Mouse (Mus musculus) liver, postnatal 0 days (tissue): ENCODE results near the gene Gm16181.

Experiments
- CTCF ChIP-seq: sonication (generic); IDR thresholded peaks from 2 replicates; pipeline ENCODE4 v1.5.1; 2016; ENCODE audit warnings: antibody characterized with exemption, low read depth
- EP300 ChIP-seq: IDR thresholded peaks from 2 replicates; pipeline ENCODE4 v1.6.1; 2016; ENCODE audit warnings: antibody characterized with exemption, low read depth, mild to moderate bottlenecking

DNA sequence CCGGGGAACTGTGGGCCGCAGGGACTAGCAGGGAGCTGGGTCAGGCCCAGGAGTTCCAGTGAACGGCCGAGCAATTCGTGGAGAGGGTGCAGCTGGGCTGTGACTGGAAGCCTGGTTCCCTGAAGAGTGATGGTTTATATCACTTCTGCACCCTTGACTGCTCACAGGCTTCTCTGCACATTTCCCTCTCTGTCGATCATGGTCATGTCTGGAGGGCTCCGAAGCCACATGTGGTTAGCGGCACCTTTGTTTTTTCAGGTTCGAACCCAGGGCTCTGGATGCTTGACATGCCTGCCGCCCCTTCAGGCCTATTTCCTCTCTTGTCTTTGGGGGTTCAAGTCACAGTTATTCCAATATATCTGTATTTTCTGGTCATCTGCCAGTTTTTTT is 15.3 kb upstream of the Gm16181 start:
- TF ChIP-seq CTCF, result no peak
- TF ChIP-seq EP300, result no peak
